Mouse (Mus musculus) heart, postnatal 0 days (tissue): ENCODE data around the gene Tacr2. TPM values are rescaled to one million over a fixed set of nuclear protein-coding genes. Genes with fewer than 3 reads are reported as not detected.

Source experiments
- ATAC-seq: fragments of 200-750 bp; cut with Nextera tagmentation; 2 replicates; pipeline ENCODE4 v1.8.0; 2017; ENCODE audit warnings: low read depth, moderate number of reproducible peaks, moderate library complexity; ENCODE audit not compliant: insufficient read depth
- DNase-seq: peaks from one replicate; pipeline ENCODE4 v3.0.0-alpha.2; 2016; ENCODE audit warnings: low spot score
- H3K27ac ChIP-seq: fragments of 300-500 bp; sonication (generic); 2 replicates; pipeline ENCODE4 v1.5.1; 2014; ENCODE audit warnings: low read depth, mild to moderate bottlenecking
- H3K27me3 ChIP-seq: fragments of 300-500 bp; sonication (generic); 2 replicates; pipeline ENCODE4 v1.6.1; 2014; ENCODE audit warnings: low read length, mixed read lengths; ENCODE audit not compliant: control insufficient read depth, insufficient read depth
- H3K36me3 ChIP-seq: fragments of 300-500 bp; sonication (generic); replicated peaks from 2 replicates; pipeline ENCODE4 v1.6.1; 2014; ENCODE audit warnings: low read length, mixed read lengths; ENCODE audit not compliant: control insufficient read depth, insufficient read depth
- H3K4me1 ChIP-seq: fragments of 300-500 bp; sonication (generic); 2 replicates; pipeline ENCODE4 v1.6.1; 2014; ENCODE audit warnings: antibody characterized with exemption; ENCODE audit not compliant: control insufficient read depth, insufficient read depth
- H3K4me2 ChIP-seq: fragments of 300-500 bp; sonication (generic); 2 replicates; pipeline ENCODE4 v1.6.1; 2014; ENCODE audit warnings: low read depth, mild to moderate bottlenecking, low read length, moderate library complexity
- H3K4me3 ChIP-seq: fragments of 300-500 bp; sonication (generic); 2 replicates; pipeline ENCODE4 v1.5.1; 2014; ENCODE audit warnings: low read depth, low read length
- H3K9ac ChIP-seq: fragments of 300-500 bp; sonication (generic); replicated peaks from 2 replicates; pipeline ENCODE4 v1.6.1; 2014; ENCODE audit warnings: low read depth, low read length, mixed read lengths
- H3K9me3 ChIP-seq: fragments of 300-500 bp; sonication (generic); replicated peaks from 2 replicates; pipeline ENCODE4 v1.6.1; 2016; ENCODE audit warnings: low read length; ENCODE audit not compliant: control insufficient read depth
- CTCF ChIP-seq: IDR thresholded peaks from 2 replicates; pipeline ENCODE4 v1.5.1; 2016; ENCODE audit warnings: antibody characterized with exemption, control low read depth, low read depth
- EP300 ChIP-seq: IDR thresholded peaks from 2 replicates; pipeline ENCODE4 v1.6.1; 2016; ENCODE audit warnings: antibody characterized with exemption, low read depth
- WGBS: fragments of 180-500 bp; shearing (Covaris S2); extraction: QIAGEN DNeasy Blood & Tissue Kit; methylation state at CpG from one replicate; pipeline ENCODE4 v1.1.7; 2014; 5-methylcytosine and 5-hydroxymethylcytosine counted together
- polyA plus RNA-seq: library from polyadenylated mRNA; unstranded; fragments of >200 nt; fragmentation: Nextera tagmentation; extraction: Ambion mirVana; gene quantifications from 2 replicates; pipeline ENCODE4 v1.2.1, GENCODE M21; 2015
- total RNA-seq: library from RNA; depleted of rRNA; stranded (reverse); fragments of >200 nt; gene quantifications from 2 replicates; pipeline ENCODE4 v1.2.3, GENCODE M21; 2014; ENCODE audit warnings: low replicate concordance

Gene Tacr2
- total and polyA plus RNA-seq, 2 experiments from 2014 or later: 2.7 TPM; not detected in 1

DNA sequence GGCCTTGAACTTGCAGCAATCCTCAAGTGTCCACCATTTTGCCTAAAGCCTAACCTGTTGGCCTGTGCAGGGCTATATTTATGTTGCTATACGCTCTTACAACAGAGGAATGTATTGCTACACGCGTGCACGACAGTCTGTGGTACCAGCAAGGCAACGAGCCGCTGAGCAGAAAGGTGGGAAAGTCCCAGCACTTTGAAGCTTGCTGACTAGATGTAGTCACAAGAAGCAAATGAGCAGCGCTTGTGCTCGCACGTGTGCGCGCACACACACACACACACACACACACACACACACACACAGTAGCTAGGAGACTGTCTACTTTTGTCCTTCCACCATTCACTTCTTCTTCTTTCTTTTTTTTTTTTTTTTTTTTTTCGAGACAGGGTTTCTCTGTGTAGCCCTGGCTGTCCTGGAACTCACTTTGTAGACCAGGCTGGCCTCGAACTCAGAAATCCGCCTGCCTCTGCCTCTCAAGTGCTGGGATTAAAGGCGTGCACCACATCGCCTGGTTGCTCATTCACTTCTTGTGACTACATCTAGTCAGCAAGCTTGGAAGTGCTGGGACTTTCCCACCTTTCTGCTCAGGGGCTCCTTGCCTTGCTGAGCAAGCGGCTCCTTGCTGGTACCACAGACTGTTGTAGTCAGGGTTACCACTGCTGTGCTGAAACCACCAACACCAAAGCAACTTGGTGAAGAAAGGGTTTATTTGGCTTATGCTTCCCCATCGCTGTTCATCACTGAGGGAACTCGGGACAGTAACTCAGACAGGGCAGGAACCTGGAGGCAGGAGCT, 25.5 kb downstream of the Tacr2 start:
- Histone ChIP-seq H3K9ac (no peak overlapping the region), H3K27ac (no peak overlapping the region), H3K9me3 (no peaks in the 10 kb centered on the region), H3K4me1 (no peaks in the 10 kb centered on the region), H3K27me3 (no peaks in the 10 kb centered on the region), H3K4me2 (no peak overlapping the region), H3K36me3 (peaks cover 85% of the 10 kb centered on the region), H3K4me3 (no peak overlapping the region)
- DNase-seq (no peak), ATAC-seq (no peak)
- 95% methylated on average over 18 of the region's 19 CpGs for WGBS
- TF ChIP-seq CTCF (no peak), EP300 (no peak)

DNA sequence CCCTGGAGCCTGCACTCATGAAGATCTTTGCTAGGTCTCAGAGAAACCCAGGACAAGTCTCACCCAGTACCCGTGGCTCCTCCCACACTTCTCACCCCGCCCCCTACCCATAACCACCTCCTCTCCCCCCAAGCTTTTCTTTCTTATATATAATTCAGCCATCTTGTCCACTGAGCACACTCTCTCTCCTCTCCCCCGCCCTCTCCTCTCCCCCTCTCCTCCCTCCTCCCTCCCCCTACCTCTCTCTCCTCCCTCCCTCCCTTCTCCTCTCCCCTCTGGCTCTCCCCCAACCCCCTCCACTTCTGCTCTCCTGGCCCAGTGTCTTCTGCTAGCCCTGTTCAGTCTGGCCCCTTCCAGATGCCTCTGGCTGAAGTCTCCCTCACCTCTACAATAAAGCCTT, 26.8 kb downstream of the Tacr2 start:
- ATAC-seq: no peak
- Histone ChIP-seq H3K27me3 (no peaks in the 10 kb centered on the region), H3K9me3 (no peaks in the 10 kb centered on the region), H3K4me2 (no peak overlapping the region), H3K4me3 (no peak overlapping the region), H3K27ac (no peak overlapping the region), H3K36me3 (peaks cover 85% of the 10 kb centered on the region), H3K4me1 (no peaks in the 10 kb centered on the region), H3K9ac (no peak overlapping the region)
- WGBS: 67% methylated on average over 3 of the region's 3 CpGs
- TF ChIP-seq EP300 (no peak), CTCF (no peak)
- no peak for DNase-seq

DNA sequence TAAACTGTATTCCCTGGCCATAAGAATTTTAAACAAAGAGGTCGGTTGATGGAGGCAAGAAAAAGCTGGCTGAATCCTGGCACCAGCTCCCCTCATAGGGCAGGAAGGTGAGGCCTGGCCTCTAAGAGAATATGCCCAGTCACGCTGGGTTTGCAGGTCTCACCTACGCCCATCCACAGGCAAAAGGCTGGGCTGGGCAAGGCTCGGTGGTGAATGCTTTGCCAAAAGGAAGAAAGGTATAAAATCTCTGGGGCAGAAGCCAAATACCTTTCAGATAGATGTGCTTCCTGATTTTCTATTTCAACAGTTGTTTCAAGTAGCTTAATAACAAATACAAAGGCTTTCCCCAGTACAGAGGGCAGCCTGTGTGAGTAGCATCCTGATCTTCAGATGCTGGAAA, 27.4 kb downstream of the Tacr2 start:
- no peak for ATAC-seq
- H3K4me3 ChIP-seq: no peak overlapping the region
- DNase-seq: no peak
- no peak for TF ChIP-seq EP300
- TF ChIP-seq CTCF: no peak
- no peak overlapping the region for H3K4me2 ChIP-seq
- no peak overlapping the region for H3K9ac ChIP-seq
- H3K36me3 ChIP-seq: peaks cover 84% of the 10 kb centered on the region
- no peaks in the 10 kb centered on the region for H3K4me1 ChIP-seq
- no peak overlapping the region for H3K27ac ChIP-seq
- WGBS: 84% methylated on average over 4 of the region's 4 CpGs
- H3K9me3 ChIP-seq: no peaks in the 10 kb centered on the region
- H3K27me3 ChIP-seq: no peaks in the 10 kb centered on the region

DNA sequence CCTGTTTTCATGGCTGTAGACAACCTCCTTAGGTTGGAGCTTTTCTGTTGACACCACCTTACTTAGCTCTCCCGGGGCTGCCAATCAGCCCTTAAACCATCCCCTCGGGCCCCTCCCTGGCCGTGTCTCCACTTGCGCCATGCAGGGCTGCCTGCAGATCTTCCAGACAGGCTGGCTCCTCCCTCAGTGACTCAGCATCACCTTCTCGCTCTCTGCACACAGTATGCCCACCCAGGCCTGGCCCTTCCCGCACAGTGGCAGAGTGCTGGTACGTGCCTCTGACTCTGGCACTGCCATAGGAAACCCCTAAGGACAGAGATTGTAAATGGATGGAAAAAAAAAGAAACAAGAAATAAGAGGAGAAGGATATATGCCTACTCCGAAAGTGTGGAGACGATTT, 30.5 kb downstream of the Tacr2 start:
- Histone ChIP-seq H3K9ac (no peak overlapping the region), H3K9me3 (no peaks in the 10 kb centered on the region), H3K27ac (no peak overlapping the region), H3K36me3 (peaks cover 87% of the 10 kb centered on the region), H3K4me1 (peaks cover 6% of the 10 kb centered on the region; the same call in 1 of the 2 replicates), H3K27me3 (no peaks in the 10 kb centered on the region), H3K4me3 (no peak overlapping the region), H3K4me2 (no peak overlapping the region)
- DNase-seq: no peak
- 52% methylated on average over 9 of the region's 9 CpGs for WGBS
- no peak for ATAC-seq
- TF ChIP-seq EP300 (no peak), CTCF (no peak)

DNA sequence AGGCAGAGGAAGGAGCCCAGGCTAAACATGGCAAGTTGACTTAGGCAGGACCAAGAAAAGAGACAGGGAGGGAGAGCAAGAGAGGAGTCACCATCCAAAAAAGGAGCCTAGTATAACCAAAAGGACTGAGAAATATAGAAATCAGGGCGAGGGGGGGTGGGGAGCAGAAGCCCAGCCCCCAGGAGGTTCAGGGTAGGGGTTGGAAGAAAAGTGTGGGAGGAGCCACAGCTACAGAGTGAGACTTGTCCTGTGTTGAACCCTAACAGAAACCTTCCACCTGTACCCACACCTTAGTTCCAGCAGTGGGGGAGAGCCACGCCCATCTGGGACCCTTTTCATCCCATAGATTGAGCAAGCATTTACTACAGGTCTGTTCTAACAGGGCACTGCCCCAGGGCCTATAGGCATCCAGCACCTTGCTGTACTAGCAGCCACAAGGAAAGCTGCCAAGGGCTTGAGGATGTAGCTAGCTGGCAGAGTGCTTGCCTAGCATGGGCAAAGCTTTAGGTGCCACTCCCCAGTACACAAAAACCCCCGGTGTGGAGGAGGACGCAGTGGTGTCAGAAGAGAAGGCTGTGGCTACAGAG, 31.1 kb downstream of the Tacr2 start:
- ATAC-seq (no peak), DNase-seq (no peak)
- Histone ChIP-seq H3K36me3 (peaks cover 85% of the 10 kb centered on the region), H3K27me3 (no peaks in the 10 kb centered on the region), H3K9me3 (no peaks in the 10 kb centered on the region), H3K9ac (no peak overlapping the region), H3K27ac (no peak overlapping the region), H3K4me1 (peaks cover 7% of the 10 kb centered on the region; the same call in 1 of the 2 replicates), H3K4me3 (no peak overlapping the region), H3K4me2 (no peak overlapping the region)
- 76% methylated on average over 4 of the region's 4 CpGs for WGBS
- no peak for TF ChIP-seq EP300
- TF ChIP-seq CTCF: no peak
